Mouse (Mus musculus) intestine, embryonic 14.5 days (tissue): ENCODE data around the gene Amacr. TPM values are rescaled to one million over a fixed set of nuclear protein-coding genes. Genes with fewer than 3 reads are reported as not detected.

ENCODE experiments used
- ATAC-seq: fragments of 200-750 bp; cut with Nextera tagmentation; replicated peaks from 2 replicates; pipeline ENCODE4 v1.8.0; 2017; ENCODE audit warnings: low read depth, moderate number of reproducible peaks, moderate TSS enrichment, moderate library complexity; ENCODE audit not compliant: low FRiP score, low TSS enrichment
- DNase-seq: peaks from one replicate; pipeline ENCODE4 v3.0.0-alpha.2; 2018; ENCODE audit warnings: low spot score
- H3K27ac ChIP-seq: fragments of 300-500 bp; sonication (generic); 2 replicates; pipeline ENCODE4 v1.5.1; 2014; ENCODE audit warnings: low read depth, mild to moderate bottlenecking, control low read depth
- H3K27me3 ChIP-seq: fragments of 300-500 bp; sonication (generic); replicated peaks from 2 replicates; pipeline ENCODE4 v1.6.1; 2014; ENCODE audit warnings: low read length, control low read depth; ENCODE audit not compliant: control insufficient read depth, insufficient read depth
- H3K36me3 ChIP-seq: fragments of 300-500 bp; sonication (generic); 2 replicates; pipeline ENCODE4 v1.6.1; 2014; ENCODE audit warnings: low read length, control low read depth; ENCODE audit not compliant: control insufficient read depth, insufficient read depth
- H3K4me1 ChIP-seq: fragments of 300-500 bp; sonication (generic); replicated peaks from 2 replicates; pipeline ENCODE4 v1.6.1; 2014; ENCODE audit warnings: low read length, control low read depth, mixed read lengths; ENCODE audit not compliant: control insufficient read depth, insufficient read depth
- H3K4me2 ChIP-seq: fragments of 300-500 bp; sonication (generic); 2 replicates; pipeline ENCODE4 v1.6.1; 2014; ENCODE audit warnings: low read length
- H3K4me3 ChIP-seq: fragments of 300-500 bp; sonication (generic); 2 replicates; pipeline ENCODE4 v1.5.1; 2014; ENCODE audit warnings: low read depth, low read length, control low read depth, mixed read lengths
- H3K9ac ChIP-seq: fragments of 300-500 bp; sonication (generic); 2 replicates; pipeline ENCODE4 v1.6.1; 2014; ENCODE audit warnings: mild to moderate bottlenecking, low read length
- H3K9me3 ChIP-seq: fragments of 300-500 bp; sonication (generic); 2 replicates; pipeline ENCODE4 v1.6.1; 2016; ENCODE audit warnings: low read length, control low read depth; ENCODE audit not compliant: control insufficient read depth
- WGBS: fragments of 180-500 bp; shearing (Covaris S2); extraction: QIAGEN DNeasy Blood & Tissue Kit; methylation state at CpG from one replicate; pipeline ENCODE4 v1.1.7; 2014; 5-methylcytosine and 5-hydroxymethylcytosine counted together
- polyA plus RNA-seq: library from polyadenylated mRNA; unstranded; fragments of >200 nt; fragmentation: Nextera tagmentation; extraction: Ambion mirVana; gene quantifications from 2 replicates; pipeline ENCODE4 v1.2.1, GENCODE M21; 2014

The Amacr gene
- 21.6 and 22.7 TPM in 2 replicates for polyA plus RNA-seq

- under 1% methylated on average over 52 of the region's 52 CpGs for WGBS
- Histone ChIP-seq H3K36me3 (no peaks in the 10 kb centered on the region), H3K9ac (peak within 1 kb of the TSS; percentile 70), H3K27ac (peak within 1 kb of the TSS; percentile 82), H3K4me1 (peaks cover 12% of the 10 kb centered on the region; the same call in 1 of the 2 replicates), H3K4me2 (peak within 1 kb of the TSS; percentile 80), H3K27me3 (no peaks in the 10 kb centered on the region), H3K9me3 (no peaks in the 10 kb centered on the region), H3K4me3 (peak within 1 kb of the TSS; percentile 68)
- peak; percentile 98 for ATAC-seq
- peak; percentile 98 for DNase-seq
These were observed at the start of gene Amacr for GRCm38 (mm10) chr15:10981377-10982063. Amacr (plus strand) TSS chr15:10981756.

- ATAC-seq: no peak
These were observed 47.6 kb upstream of the Amacr start for GRCm38 (mm10) chr15:10933930-10934329.

DNA sequence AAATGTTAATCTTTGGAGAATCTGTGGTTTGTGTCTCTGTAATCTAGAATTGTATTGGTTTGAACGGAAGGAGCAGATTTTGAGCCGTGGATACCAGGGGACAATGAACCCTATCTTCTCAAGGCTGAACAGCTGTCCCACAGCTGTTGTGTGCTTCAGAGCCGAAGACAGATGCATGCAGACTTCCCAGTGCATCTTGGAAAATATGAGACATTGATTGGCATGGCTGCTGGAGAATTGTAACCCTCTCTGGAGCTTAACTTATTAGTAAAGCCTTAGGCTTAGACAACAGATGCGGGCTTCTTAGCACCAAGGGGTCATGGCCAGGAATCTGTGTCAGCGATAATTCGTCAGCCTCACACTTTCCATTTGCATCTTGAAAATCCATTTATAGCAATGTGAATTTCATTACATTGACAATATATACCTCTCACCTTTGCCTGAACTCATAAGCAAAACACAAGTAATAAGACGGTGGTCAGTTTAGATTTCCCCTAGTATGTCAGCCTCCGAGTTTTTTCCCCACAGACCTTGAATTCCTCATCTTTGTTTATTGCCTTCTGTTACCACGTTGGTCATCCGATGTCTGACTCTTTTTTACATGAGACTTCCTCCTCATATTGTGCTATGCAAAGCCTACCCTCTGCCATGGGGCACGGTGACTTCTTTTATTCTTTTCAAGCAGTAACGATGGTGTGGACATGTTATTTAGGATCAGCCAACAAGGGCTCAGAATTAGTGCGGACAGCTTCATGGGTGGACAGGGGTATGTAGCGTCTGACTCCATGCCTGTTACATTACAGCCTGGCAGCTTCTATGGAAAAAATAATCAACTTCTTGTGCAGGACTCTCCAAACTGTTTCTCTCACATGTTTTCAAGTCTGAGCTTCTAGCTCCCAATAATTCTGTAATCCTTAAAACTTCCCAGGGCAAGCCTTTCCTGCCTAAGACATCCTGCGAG is 41.1 kb upstream of the Amacr start:
- H3K9ac ChIP-seq: no peak overlapping the region
- no peaks in the 10 kb centered on the region for H3K9me3 ChIP-seq
- no peaks in the 10 kb centered on the region for H3K4me1 ChIP-seq
- no peak overlapping the region for H3K27ac ChIP-seq
- no peak for ATAC-seq
- 70% methylated on average over 15 of the region's 15 CpGs for WGBS
- no peak overlapping the region for H3K4me2 ChIP-seq
- no peak overlapping the region for H3K4me3 ChIP-seq
- no peaks in the 10 kb centered on the region for H3K36me3 ChIP-seq
- no peaks in the 10 kb centered on the region for H3K27me3 ChIP-seq
- DNase-seq: no peak

More at GRCm38 (mm10) chr15:10933930-10934329, 47.6 kb upstream of the Amacr start:
- Histone ChIP-seq H3K4me3 (no peak overlapping the region), H3K36me3 (no peaks in the 10 kb centered on the region), H3K9ac (no peak overlapping the region), H3K4me1 (no peaks in the 10 kb centered on the region), H3K27me3 (no peaks in the 10 kb centered on the region), H3K27ac (no peak overlapping the region), H3K4me2 (no peak overlapping the region), H3K9me3 (no peaks in the 10 kb centered on the region)
- no peak for DNase-seq
- WGBS: 57% methylated on average over 1 of the region's 1 CpGs

DNA sequence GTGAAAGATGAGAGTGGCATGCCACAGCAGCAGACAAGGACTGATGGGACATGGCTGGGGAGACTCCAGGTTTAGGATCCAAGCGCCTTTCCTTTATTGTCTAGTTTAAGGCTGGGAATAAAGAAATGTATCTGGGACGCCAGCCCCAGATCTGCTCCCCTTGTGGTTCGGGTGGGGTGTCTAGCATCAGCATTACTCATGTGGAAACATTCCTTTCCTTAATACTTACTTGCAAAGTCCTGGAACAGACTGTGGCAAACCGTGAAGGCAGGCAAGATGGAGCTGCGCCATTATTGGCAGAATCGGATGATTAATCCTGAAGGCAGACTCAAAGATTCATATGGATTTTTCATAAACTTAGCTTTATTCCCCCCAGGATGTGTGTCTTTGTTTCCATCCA is 39.7 kb upstream of the Amacr start:
- no peak for DNase-seq
- Histone ChIP-seq H3K9me3 (no peaks in the 10 kb centered on the region), H3K36me3 (no peaks in the 10 kb centered on the region), H3K4me1 (no peaks in the 10 kb centered on the region), H3K27me3 (no peaks in the 10 kb centered on the region), H3K27ac (no peak overlapping the region), H3K4me2 (no peak overlapping the region), H3K4me3 (no peak overlapping the region), H3K9ac (no peak overlapping the region)
- WGBS: 76% methylated on average over 6 of the region's 6 CpGs
- no peak for ATAC-seq

DNA sequence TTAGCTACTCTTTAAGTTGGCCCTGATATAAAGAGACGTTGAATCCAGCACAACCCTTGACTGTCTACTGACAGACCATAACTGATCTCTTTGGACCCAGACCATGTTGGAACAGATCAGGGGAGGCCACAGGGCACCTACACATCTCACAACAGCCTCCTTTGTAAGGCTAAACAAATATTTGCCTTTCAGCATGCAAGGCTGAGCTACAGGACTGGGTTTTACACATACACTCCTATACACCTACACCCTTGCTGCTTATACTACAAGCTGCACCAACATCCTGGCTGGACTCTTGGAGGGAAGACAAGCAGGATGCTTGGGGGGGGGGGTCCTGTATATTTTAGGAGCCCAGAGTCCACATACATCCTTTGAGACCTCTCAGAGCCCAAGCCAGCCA is 33.7 kb upstream of the Amacr start:
- Histone ChIP-seq H3K4me1 (0 out of 2 replicates have a peak, but pooled peaks cover 4% of the 10 kb centered on the region), H3K36me3 (no peaks in the 10 kb centered on the region), H3K9me3 (no peaks in the 10 kb centered on the region), H3K27ac (no peak overlapping the region), H3K27me3 (no peaks in the 10 kb centered on the region), H3K9ac (no peak overlapping the region), H3K4me2 (no peak overlapping the region), H3K4me3 (no peak overlapping the region)
- DNase-seq: no peak
- ATAC-seq: no peak
- WGBS: 84% methylated on average over 1 of the region's 1 CpGs

- DNase-seq (no peak), ATAC-seq (no peak)
- no peak within 1 kb of the TSS for H3K27ac ChIP-seq
- H3K9ac ChIP-seq: no peak within 1 kb of the TSS
- H3K9me3 ChIP-seq: no peaks in the 10 kb centered on the region
- WGBS: 46% methylated on average over 23 of the region's 23 CpGs
- no peaks in the 10 kb centered on the region for H3K27me3 ChIP-seq
- H3K4me3 ChIP-seq: no peak within 1 kb of the TSS
- H3K4me2 ChIP-seq: peak within 1 kb of the TSS; percentile 9; the same call in 1 of the 2 replicates
- H3K36me3 ChIP-seq: no peaks in the 10 kb centered on the region
- H3K4me1 ChIP-seq: 0 out of 2 replicates have a peak, but pooled peaks cover 4% of the 10 kb centered on the region
These were observed 29.4 kb upstream of the Amacr start, which contains the start of gene C1qtnf3 for GRCm38 (mm10) chr15:10951951-10952759. C1qtnf3 (plus strand) TSS chr15:10952332.

DNA sequence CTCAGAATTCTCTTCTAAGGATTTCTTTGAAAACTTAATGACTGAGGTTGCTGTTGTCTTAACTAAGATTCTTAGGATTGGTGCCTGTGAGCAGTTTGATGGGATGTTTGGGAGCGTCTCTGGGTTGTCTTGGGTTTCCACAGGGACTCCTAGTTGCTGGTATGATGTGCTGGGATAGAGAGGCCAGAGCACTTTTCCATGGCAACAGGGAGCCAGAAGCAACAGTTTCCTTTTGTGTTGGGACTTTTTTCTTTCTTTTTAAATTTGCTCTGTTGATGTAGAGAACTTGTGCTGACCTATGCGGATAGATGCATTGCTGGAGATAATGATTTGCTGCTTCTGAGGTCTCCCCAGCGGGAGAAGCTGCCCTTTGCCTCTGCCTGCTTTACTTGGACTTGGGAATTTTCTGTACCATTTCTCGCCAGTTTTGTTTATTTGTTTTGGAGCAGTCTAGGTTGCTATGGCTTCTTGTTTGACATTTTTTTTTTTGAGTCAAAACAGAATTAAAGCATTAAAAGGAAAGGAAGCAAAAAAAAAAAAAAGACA is 28.7 kb upstream of the Amacr start:
- no peak for ATAC-seq
- no peaks in the 10 kb centered on the region for H3K9me3 ChIP-seq
- 51% methylated on average over 4 of the region's 4 CpGs for WGBS
- no peak overlapping the region for H3K4me3 ChIP-seq
- H3K4me2 ChIP-seq: no peak overlapping the region
- H3K4me1 ChIP-seq: 0 out of 2 replicates have a peak, but pooled peaks cover 4% of the 10 kb centered on the region
- DNase-seq: no peak
- no peak overlapping the region for H3K27ac ChIP-seq
- H3K27me3 ChIP-seq: no peaks in the 10 kb centered on the region
- H3K36me3 ChIP-seq: no peaks in the 10 kb centered on the region
- no peak overlapping the region for H3K9ac ChIP-seq

DNA sequence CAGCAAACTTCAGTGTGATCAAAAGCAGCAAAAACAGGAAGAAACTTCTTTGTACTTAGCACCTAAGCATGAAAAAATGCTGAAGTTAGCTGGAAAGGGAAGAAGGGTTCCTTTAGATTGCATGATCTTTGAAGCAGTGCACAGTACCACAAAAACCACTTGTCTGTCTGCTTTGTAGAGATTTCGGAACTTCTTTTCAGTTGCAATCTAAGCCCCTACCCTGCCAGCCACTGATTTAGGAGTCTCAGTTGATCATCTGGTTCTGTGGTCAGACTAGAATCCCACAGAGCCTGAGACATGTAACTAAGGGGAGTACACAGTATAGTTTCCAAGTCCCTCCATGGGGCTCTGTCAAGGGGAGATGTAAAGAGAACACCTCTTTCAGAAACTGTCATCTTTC is 28.1 kb upstream of the Amacr start:
- H3K4me1 ChIP-seq: 0 out of 2 replicates have a peak, but pooled peaks cover 4% of the 10 kb centered on the region
- H3K27ac ChIP-seq: no peak overlapping the region
- no peaks in the 10 kb centered on the region for H3K27me3 ChIP-seq
- H3K9ac ChIP-seq: no peak overlapping the region
- H3K36me3 ChIP-seq: no peaks in the 10 kb centered on the region
- 78% methylated on average over 1 of the region's 1 CpGs for WGBS
- no peak overlapping the region for H3K4me3 ChIP-seq
- H3K9me3 ChIP-seq: no peaks in the 10 kb centered on the region
- DNase-seq: no peak
- no peak overlapping the region for H3K4me2 ChIP-seq
- ATAC-seq: no peak
